Mouse (Mus musculus) heart, embryonic 14.5 days (tissue): Measurements from ENCODE around the gene Ly6g6c. TPM values are rescaled to one million over a fixed set of nuclear protein-coding genes. Genes with fewer than 3 reads are reported as not detected.

Experiments
- ATAC-seq: fragments of 200-750 bp; cut with Nextera tagmentation; 2 replicates; pipeline ENCODE4 v1.8.0; 2017; ENCODE audit warnings: low read depth, moderate TSS enrichment; ENCODE audit not compliant: insufficient number of reproducible peaks, insufficient read depth, low FRiP score
- H3K27ac ChIP-seq, 2 experiments: fragments of 200-500 bp in 1 of 2; fragments of 300-500 bp in 1 of 2; sonication (generic) in 1 of 2; replicated peaks in 1 of 2; 2 replicates each; pipeline ENCODE4 v1.5.1; 2012 to 2014; ENCODE audit warnings: low read depth in 2 of 2, low read length in 2 of 2, control low read depth in 1 of 2, mild to moderate bottlenecking in 1 of 2, mixed read lengths in 1 of 2; ENCODE audit not compliant: control insufficient read depth in 1 of 2, insufficient read depth in 1 of 2
- H3K27me3 ChIP-seq: fragments of 300-500 bp; sonication (generic); 2 replicates; pipeline ENCODE4 v1.6.1; 2014; ENCODE audit warnings: mild to moderate bottlenecking, low read length, control low read depth; ENCODE audit not compliant: control insufficient read depth, insufficient read depth
- H3K36me3 ChIP-seq: fragments of 300-500 bp; sonication (generic); 2 replicates; pipeline ENCODE4 v1.6.1; 2014; ENCODE audit warnings: mild to moderate bottlenecking, control low read depth, low read length, mixed read lengths; ENCODE audit not compliant: control insufficient read depth, insufficient read depth
- H3K4me1 ChIP-seq, 2 experiments: fragments of 200-500 bp in 1 of 2; fragments of 300-500 bp in 1 of 2; sonication (generic) in 1 of 2; 2 replicates each; pipeline ENCODE4 v1.6.1; 2012 to 2014; ENCODE audit warnings: low read length in 2 of 2, control low read depth in 1 of 2, mixed read lengths in 1 of 2; ENCODE audit not compliant: control insufficient read depth in 2 of 2, insufficient read depth in 2 of 2
- H3K4me2 ChIP-seq: fragments of 300-500 bp; sonication (generic); 2 replicates; pipeline ENCODE4 v1.6.1; 2014; ENCODE audit warnings: mild to moderate bottlenecking, low read length
- H3K4me3 ChIP-seq, 2 experiments: fragments of 200-500 bp in 1 of 2; fragments of 300-500 bp in 1 of 2; sonication (generic) in 1 of 2; 2 replicates each; pipeline ENCODE4 v1.5.1; 2012 to 2014; ENCODE audit warnings: low read length in 2 of 2, mild to moderate bottlenecking in 2 of 2, control low read depth in 1 of 2, low read depth in 1 of 2, moderate library complexity in 1 of 2; ENCODE audit not compliant: control insufficient read depth in 1 of 2, insufficient read depth in 1 of 2
- H3K9ac ChIP-seq: fragments of 300-500 bp; sonication (generic); 2 replicates; pipeline ENCODE4 v1.6.1; 2014; ENCODE audit warnings: mild to moderate bottlenecking, low read length
- H3K9me3 ChIP-seq: fragments of 300-500 bp; sonication (generic); 2 replicates; pipeline ENCODE4 v1.6.1; 2016; ENCODE audit warnings: low read length, control low read depth; ENCODE audit not compliant: control insufficient read depth
- WGBS: fragments of 180-500 bp; shearing (Covaris S2); extraction: QIAGEN DNeasy Blood & Tissue Kit; methylation state at CpG from one replicate; pipeline ENCODE4 v1.1.7; 2014; 5-methylcytosine and 5-hydroxymethylcytosine counted together
- polyA plus RNA-seq: library from polyadenylated mRNA; unstranded; fragments of >200 nt; fragmentation: Nextera tagmentation; extraction: Ambion mirVana; gene quantifications from 2 replicates; pipeline ENCODE4 v1.2.1, GENCODE M21; 2014

Gene Ly6g6c
- polyA plus RNA-seq, 1 experiment from 2014 or later: not detected

DNA sequence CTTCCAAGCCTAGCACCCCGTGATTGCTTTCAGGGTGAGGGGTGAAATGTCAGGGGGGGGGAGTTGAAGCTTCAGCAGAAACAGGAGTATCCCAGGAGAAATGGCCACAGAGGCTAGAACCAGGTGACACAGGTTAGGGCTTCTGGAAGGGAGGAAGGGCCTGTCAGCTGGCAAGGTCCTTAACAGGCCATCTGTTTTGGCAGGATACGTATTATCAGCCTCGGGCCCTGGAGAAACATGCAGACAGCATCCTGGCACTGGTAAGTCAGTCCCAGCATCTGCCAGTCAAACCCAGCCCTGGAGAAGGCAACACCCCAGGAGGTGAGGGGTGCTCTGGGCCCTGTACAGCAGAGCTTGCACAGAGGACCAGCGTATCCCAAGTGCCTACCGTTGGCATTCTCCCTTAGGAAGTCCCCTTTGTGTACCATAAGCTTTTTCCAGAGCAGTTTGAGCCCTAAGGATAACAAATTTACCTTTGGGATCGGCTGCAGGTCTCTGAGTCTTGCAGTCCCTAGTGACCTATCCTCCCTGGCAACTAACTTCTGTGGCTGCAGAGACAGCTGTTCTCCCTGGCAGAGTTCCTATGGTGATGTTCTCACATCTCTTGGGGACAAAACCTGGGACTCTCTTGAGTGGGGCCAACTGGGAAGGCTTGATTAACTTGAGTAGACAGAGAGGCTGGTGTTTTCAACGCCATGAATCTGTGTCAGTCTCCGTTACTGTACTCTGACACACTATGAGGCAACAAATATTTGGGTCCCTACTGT is 25.2 kb downstream of the Ly6g6c start:
- Histone ChIP-seq H3K9ac (peak overlapping the region; percentile 79), H3K36me3 (peaks cover 42% of the 10 kb centered on the region), H3K4me1 (peaks cover 5 to 10% of the 10 kb centered on the region in 2 experiments), H3K9me3 (no peaks in the 10 kb centered on the region), H3K4me2 (peak overlapping the region; percentile 72), H3K27me3 (no peaks in the 10 kb centered on the region), H3K27ac (peak overlapping the region; percentile 0 to 87; a peak in 2 of 4 replicates), H3K4me3 (peak overlapping the region; percentile 57 to 74; a peak in 3 of 4 replicates)
- ATAC-seq: no peak
- WGBS: 60% methylated on average over 8 of the region's 8 CpGs

DNA sequence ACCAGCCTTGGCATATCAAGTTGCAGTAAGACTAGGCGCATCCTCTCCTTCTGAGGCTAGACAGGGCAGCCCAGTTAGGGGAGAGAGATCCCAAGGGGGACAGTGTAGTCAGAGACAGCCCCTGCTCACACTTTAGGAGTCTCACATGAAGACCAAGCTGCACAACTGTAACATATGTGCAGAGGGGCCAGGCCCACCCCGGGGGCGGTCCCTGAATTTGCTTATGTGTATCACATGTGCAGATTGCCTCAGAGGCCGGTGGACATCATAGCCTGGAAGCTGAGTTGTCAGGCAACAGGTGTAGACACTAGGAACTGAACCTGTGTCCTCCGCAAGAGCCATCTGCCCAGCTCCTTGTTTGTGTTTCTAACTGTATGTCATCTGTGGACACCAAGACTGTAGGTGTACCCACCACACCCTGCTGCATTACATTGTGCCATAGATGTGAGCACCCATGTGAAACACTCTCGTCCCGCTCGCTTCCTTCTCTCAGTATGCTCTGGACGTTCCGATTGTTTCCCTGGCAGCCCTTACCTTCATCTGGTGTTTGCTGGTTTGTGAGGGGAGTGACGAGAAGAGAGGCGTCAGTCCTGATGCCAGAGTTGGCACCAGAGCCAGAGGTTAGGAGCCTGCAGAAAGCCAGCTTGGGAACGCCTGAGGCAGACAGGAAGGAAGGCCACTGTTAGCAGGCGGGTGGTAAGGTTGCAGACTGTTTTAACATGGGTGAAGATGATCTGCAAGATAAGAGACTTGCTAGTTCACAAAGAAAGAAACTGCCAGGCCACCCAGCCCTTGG is 27.4 kb downstream of the Ly6g6c start:
- Histone ChIP-seq H3K27ac (no peak overlapping the region), H3K4me1 (peaks cover 5 to 10% of the 10 kb centered on the region in 2 experiments), H3K36me3 (peaks cover 64% of the 10 kb centered on the region), H3K9me3 (no peaks in the 10 kb centered on the region), H3K4me3 (no peak overlapping the region), H3K4me2 (no peak overlapping the region), H3K9ac (no peak overlapping the region), H3K27me3 (no peaks in the 10 kb centered on the region)
- ATAC-seq: no peak
- 90% methylated on average over 14 of the region's 14 CpGs for WGBS

- H3K9me3 ChIP-seq: no peaks in the 10 kb centered on the region
- no peak for ATAC-seq
- H3K4me1 ChIP-seq: peaks cover 5 to 10% of the 10 kb centered on the region in 2 experiments
- H3K4me3 ChIP-seq: no peak overlapping the region
- H3K4me2 ChIP-seq: no peak overlapping the region
- no peak overlapping the region for H3K27ac ChIP-seq
- 71% methylated on average over 15 of the region's 15 CpGs for WGBS
- H3K36me3 ChIP-seq: peaks cover 84% of the 10 kb centered on the region
- no peaks in the 10 kb centered on the region for H3K27me3 ChIP-seq
- H3K9ac ChIP-seq: no peak overlapping the region
These were observed 29.5 kb downstream of the Ly6g6c start for GRCm38 (mm10) chr17:35094475-35095365.

DNA sequence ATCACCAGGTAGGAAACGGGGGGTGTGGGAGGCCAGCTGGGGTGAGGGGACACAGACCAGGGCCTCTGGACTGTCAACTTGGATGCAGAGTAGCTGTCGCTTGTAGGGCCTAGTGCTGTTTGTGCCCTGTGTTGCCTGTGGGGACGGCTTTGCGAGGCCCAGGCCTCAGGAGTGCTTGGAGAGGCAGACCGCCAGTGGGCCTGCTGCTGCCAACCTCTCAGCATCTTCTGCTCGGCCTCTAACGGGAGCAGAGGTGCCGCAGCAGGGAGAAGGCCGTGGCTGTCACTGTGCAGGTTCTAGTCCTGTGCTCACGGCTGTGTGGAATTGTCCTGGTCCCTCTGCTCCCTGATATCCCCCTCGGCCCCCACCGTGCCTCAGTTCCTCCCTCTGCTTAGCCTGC is 31.4 kb downstream of the Ly6g6c start:
- H3K4me3 ChIP-seq: no peak overlapping the region
- peaks cover 97% of the 10 kb centered on the region for H3K36me3 ChIP-seq
- peak overlapping the region; percentile 16; the same call in 1 of the 2 replicates for H3K9ac ChIP-seq

GRCm38 (mm10) chr17:35097164-35097655 is 32.0 kb downstream of the Ly6g6c start:
- Histone ChIP-seq H3K4me1 (no peaks in the 10 kb centered on the region; a peak in 1 of 4 replicates), H3K27me3 (no peaks in the 10 kb centered on the region), H3K27ac (no peak overlapping the region), H3K4me3 (no peak overlapping the region), H3K4me2 (no peak overlapping the region), H3K9me3 (no peaks in the 10 kb centered on the region), H3K36me3 (peaks cover 98% of the 10 kb centered on the region), H3K9ac (no peak overlapping the region)
- no peak for ATAC-seq
- WGBS: 90% methylated on average over 12 of the region's 12 CpGs

More for the DNA sequence above, 31.4 kb downstream of the Ly6g6c start:
- Histone ChIP-seq H3K4me1 (no peaks in the 10 kb centered on the region), H3K4me2 (no peak overlapping the region), H3K9me3 (no peaks in the 10 kb centered on the region), H3K27me3 (no peaks in the 10 kb centered on the region), H3K27ac (no peak overlapping the region; a peak in 1 of 4 replicates)
- WGBS: 83% methylated on average over 12 of the region's 12 CpGs
- ATAC-seq: no peak

GRCm38 (mm10) chr17:35100196-35100765 is 35.1 kb downstream of the Ly6g6c start:
- Histone ChIP-seq H3K27ac (no peak overlapping the region), H3K4me3 (no peak overlapping the region), H3K27me3 (no peaks in the 10 kb centered on the region), H3K36me3 (peaks cover 92% of the 10 kb centered on the region), H3K4me2 (no peak overlapping the region), H3K9ac (no peak overlapping the region), H3K4me1 (peaks cover 6 to 12% of the 10 kb centered on the region in 2 experiments; a peak in 3 of 4 replicates), H3K9me3 (no peaks in the 10 kb centered on the region)
- 47% methylated on average over 10 of the region's 10 CpGs for WGBS
- ATAC-seq: no peak
